Mouse (Mus musculus) lung, postnatal 0 days (tissue): Measurements from ENCODE around the gene 4921504E06Rik.

Experiments used
- CTCF ChIP-seq: IDR thresholded peaks from 2 replicates; pipeline ENCODE4 v1.5.1; 2016; ENCODE audit warnings: antibody characterized with exemption, mild to moderate bottlenecking
- EP300 ChIP-seq: IDR thresholded peaks from 2 replicates; pipeline ENCODE4 v1.6.1; 2016; ENCODE audit warnings: antibody characterized with exemption, mild to moderate bottlenecking, control low read depth

DNA sequence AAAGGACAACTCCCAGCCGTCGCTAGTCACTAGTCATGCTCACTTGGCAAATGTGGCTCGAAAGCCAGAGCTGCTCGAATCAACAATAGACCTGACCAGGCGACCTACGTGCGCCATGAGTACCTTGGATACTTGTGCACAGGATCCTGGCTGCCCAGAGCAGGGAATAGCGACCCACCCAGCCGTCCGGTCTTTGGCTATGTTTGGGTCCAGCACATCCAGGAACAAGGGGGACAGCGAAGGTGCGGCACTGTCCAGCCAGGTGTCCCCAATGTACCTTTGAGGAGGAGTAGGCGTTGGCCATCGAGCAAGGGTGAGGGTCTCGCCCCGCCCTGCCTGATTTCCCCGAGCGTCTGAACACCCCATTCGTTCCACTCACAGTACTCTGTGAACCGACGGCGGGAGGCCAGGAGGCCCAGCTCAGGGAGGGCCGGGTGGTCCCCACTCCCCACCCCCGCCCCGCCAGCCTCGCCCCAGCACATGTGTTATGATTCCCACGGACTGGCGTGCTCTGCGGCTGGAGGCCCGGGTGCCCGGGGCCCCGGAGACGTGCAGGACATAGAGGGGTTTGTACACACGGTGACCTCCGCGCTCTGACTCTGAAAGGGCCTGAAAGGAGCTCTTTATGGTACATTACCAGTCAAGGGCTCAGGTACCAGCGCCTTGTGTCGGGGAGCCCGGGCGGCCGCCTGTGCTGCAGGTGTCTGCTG is 121.9 kb downstream of the 4921504E06Rik start:
- TF ChIP-seq EP300 (no peak), CTCF (no peak)
